Mouse (Mus musculus) bone marrow, adult 2 months (tissue): ENCODE measurements at regions not wholly inside any gene's neighbourhood (a gene's known extent, or its start where the extent isn't known, plus 50 kb on each side); places are given as distances from the start of the nearest gene placed in this dataset.

Experiments
- CTCF ChIP-seq: fragments of 200-500 bp; IDR thresholded peaks from 2 replicates; pipeline ENCODE4 v1.5.1; 2011; ENCODE audit warnings: low read length, control low read depth; ENCODE audit not compliant: control insufficient read depth, insufficient read depth
- POLR2A ChIP-seq: fragments of 200-500 bp; IDR thresholded peaks from 2 replicates; pipeline ENCODE4 v1.6.1; 2011; ENCODE audit warnings: low read depth, mild to moderate bottlenecking, control low read depth, low read length, borderline replicate concordance; ENCODE audit not compliant: control insufficient read depth

GRCm38 (mm10) chr3:60395299-60395698, 77.3 kb upstream of the Mbnl1 start:
- TF ChIP-seq POLR2A, result no peak
- TF ChIP-seq CTCF, result no peak
